Mouse (Mus musculus) sigmoid colon, adult 10 weeks (tissue): ENCODE measurements around the gene Gm10382. TPM values are rescaled to one million over a fixed set of nuclear protein-coding genes. Genes with fewer than 3 reads are reported as not detected.

Experiments used
- polyA plus RNA-seq: library from polyadenylated mRNA; stranded (reverse); fragments of 350-450 nt; fragmentation: Illumina TruSeq; extraction: RNeasy Lipid Tissue Mini Kit (QIAGEN cat#74804); gene quantifications from one replicate; pipeline ENCODE4 v1.2.3, GENCODE M21; 2014; ENCODE audit warnings: low read depth, low replicate concordance

The Gm10382 gene
- polyA plus RNA-seq, result not detected

GRCm38 (mm10) chr5:125389131-125389578 lies at the start of gene Gm10382:
Gene Gm10382, plus strand, starts transcription at chr5:125389322.

DNA sequence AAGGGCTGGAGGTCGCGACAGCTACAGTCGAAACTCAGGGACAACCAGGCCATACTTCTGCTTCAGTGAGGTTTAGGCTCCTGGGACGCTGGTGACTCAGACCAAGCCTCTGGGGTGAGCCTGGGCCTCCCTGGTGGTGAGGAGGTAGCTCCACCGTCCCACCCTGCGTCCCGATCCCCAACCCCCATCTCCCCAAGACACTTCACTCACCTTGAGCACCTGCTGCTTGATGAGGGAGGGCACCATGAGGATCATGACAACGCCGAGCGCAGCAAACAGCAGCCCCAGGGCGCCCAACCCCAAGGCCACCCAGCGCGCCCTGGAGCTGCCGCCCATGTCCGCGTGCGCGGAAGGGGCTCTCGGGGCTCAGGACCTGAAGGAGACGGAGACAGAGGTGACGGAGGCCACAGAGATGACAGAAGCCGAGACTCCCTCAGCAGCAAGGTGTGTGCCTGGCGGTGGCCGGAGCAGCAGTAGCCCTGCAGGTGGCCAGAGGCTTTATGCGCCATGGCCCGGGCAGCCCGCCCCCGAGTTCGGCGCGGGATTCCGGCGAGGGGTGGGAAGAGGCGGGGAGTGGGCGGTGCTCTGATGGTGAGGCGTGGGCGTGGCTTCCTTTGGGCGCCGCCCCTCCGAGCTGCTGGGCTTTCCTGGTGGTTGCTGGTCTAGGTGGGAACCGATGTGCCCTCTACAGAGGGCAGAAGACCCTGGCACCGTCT lies 48.4 kb upstream of the Gm10382 start, which contains the start of gene Scarb1:
Gene Scarb1 (minus strand): TSS at position 548 of the 716 bp plus-strand sequence.

GRCm38 (mm10) chr5:125389579-125390441 lies 688 bp downstream of the Gm10382 start, which contains the start of gene Ubc:
Gene Ubc, minus strand, starts transcription at chr5:125390202.

GRCm38 (mm10) chr5:125433793-125434337 lies 44.7 kb downstream of the Gm10382 start, which contains the start of gene Dhx37:
Gene Dhx37, minus strand, starts transcription at chr5:125434121.

Other genes with a start within 250 kb of the Gm10382 start
- 0.76 TPM for gene Ncor2, start 210.1 kb upstream of the Gm10382 start, polyA plus RNA-seq
- gene Scarb1, start 48.2 kb upstream of the Gm10382 start, polyA plus RNA-seq, result 3.3 TPM
- gene Ubc, start 880 bp downstream of the Gm10382 start, polyA plus RNA-seq, result 15.6 TPM
- 2.2 TPM for gene Dhx37, start 44.8 kb downstream of the Gm10382 start, polyA plus RNA-seq
- gene Bri3bp, start 52.2 kb downstream of the Gm10382 start, polyA plus RNA-seq, result 5.4 TPM
- 6.1 TPM for gene Aacs, start 86.5 kb downstream of the Gm10382 start, polyA plus RNA-seq
- gene Tmem132b, start 142.5 kb downstream of the Gm10382 start, polyA plus RNA-seq, result 0.06 TPM